Mouse (Mus musculus) embryonic fibroblast, embryonic 13.5 days (primary cell): ENCODE data around the gene Srarp. TPM values are rescaled to one million over a fixed set of nuclear protein-coding genes. Genes with fewer than 3 reads are reported as not detected.

Experiments
- H3K27ac ChIP-seq: 2 replicates; pipeline ENCODE4 v1.5.1; 2012; ENCODE audit warnings: low read length, control low read depth, inconsistent platforms; ENCODE audit not compliant: insufficient read depth
- H3K4me1 ChIP-seq: 2 replicates; pipeline ENCODE4 v1.6.1; 2011; ENCODE audit warnings: low read length; ENCODE audit not compliant: control insufficient read depth, insufficient read depth
- H3K4me3 ChIP-seq: 2 replicates; pipeline ENCODE4 v1.5.1; 2011; ENCODE audit warnings: mild to moderate bottlenecking, control low read depth, low read length; ENCODE audit not compliant: insufficient read depth
- CTCF ChIP-seq: IDR thresholded peaks from 2 replicates; pipeline ENCODE4 v1.5.1; 2011; ENCODE audit warnings: mild to moderate bottlenecking, control low read depth, low read length, moderate library complexity, borderline replicate concordance; ENCODE audit not compliant: insufficient read depth
- POLR2A ChIP-seq: IDR thresholded peaks from 2 replicates; pipeline ENCODE4 v1.6.1; 2011; ENCODE audit warnings: low read depth, mild to moderate bottlenecking, control low read depth, low read length, moderate library complexity
- polyA plus RNA-seq: library from polyadenylated mRNA; stranded (reverse); fragments of >200 nt; gene quantifications from 2 replicates; pipeline ENCODE4 v1.2.4, GENCODE M21; 2011; ENCODE audit warnings: low read depth; ENCODE audit not compliant: missing spikeins, insufficient read length

Gene Srarp
- polyA plus RNA-seq, 1 experiment, result not detected

- Histone ChIP-seq H3K4me1 (no peaks in the 10 kb centered on the region), H3K4me3 (peak overlapping the region; percentile 76), H3K27ac (no peak overlapping the region)
- TF ChIP-seq CTCF (no peak), POLR2A (no peak)
Observed at GRCm38 (mm10) chr4:141445328-141445720, 9.4 kb upstream of the Srarp start.

DNA sequence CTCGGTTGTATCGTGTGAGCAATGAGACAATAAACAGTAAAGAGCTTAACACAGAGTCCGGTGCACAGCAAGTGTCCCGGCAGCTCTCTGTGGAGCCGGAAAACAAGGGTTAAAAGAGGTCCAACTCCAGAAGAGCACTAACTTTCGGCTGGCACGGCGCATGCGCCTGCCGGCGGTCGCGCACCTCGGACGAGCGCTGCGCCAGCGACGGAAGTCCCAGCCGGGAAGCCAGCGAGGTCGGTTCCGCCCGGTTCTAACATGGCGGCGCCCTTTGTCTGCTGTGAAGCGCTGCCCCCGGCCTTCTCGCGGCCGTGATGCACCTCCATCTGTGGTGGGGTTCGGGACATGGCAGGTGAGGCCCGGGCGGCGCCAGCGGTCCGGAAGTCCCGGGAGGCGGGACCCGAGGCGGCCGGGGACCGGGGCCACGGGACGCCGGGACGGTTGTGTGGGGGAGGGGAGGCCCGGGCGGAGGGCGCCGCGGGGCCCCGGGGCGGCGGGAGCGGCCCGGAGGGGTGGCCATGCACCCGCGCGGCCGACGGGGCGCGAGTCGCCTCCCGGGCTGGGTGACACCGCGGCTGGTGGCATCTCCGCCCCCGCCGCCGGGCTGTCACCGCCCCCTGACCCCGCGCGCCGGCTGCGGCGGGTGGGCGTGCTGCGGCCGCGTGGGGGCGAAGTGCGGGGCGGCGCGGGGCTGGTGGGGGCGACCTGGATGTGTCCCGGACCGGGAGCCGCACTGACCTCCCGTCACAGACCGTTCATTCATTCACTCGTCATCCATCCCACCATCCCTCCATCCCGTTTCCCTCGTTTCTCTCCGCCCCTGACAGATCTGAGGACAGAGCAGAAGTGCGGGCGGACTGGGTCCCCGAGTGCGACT, 8.8 kb upstream of the Srarp start, which contains the start of gene Zbtb17:
Gene Zbtb17, plus strand, starts transcription at position 204 of the 877 bp plus-strand sequence.
- peak within 1 kb of the TSS; percentile 76 for H3K4me3 ChIP-seq
- no peaks in the 10 kb centered on the region for H3K4me1 ChIP-seq
- peak; percentile 67 for TF ChIP-seq POLR2A
- TF ChIP-seq CTCF, result no peak
- no peak within 1 kb of the TSS; the same call in 1 of the 2 replicates for H3K27ac ChIP-seq

GRCm38 (mm10) chr4:141443641-141444429, 7.9 kb upstream of the Srarp start:
- no peak overlapping the region; the same call in 1 of the 2 replicates for H3K27ac ChIP-seq
- H3K4me1 ChIP-seq, result no peaks in the 10 kb centered on the region
- peak overlapping the region; percentile 66 for H3K4me3 ChIP-seq
- no peak for TF ChIP-seq POLR2A
- TF ChIP-seq CTCF, result no peak

DNA sequence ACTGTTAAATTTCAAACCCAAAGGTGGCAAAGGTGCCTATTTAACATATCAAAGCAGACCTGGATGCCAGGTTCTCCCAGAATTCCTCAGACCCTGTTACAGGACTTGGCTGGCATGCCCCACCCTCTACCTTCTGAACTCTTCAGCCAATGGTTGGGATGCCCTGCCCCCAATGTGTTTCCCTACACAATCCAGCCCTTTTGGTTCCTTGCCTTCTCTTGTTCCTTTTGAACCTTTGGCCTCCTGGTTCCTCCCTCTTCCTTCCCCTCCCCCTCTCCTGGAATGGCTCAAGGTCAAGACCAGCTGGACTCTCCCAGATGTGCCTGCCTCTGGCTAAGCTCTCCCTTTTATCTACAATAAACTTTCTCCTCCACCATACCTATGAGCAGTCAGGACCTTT, 5.0 kb upstream of the Srarp start:
- TF ChIP-seq CTCF, result no peak
- no peak for TF ChIP-seq POLR2A
- H3K27ac ChIP-seq, result no peak overlapping the region
- no peak overlapping the region for H3K4me3 ChIP-seq

GRCm38 (mm10) chr4:141439083-141439803, 3.3 kb upstream of the Srarp start:
- Histone ChIP-seq H3K27ac (no peak overlapping the region), H3K4me1 (no peaks in the 10 kb centered on the region), H3K4me3 (no peak overlapping the region)
- TF ChIP-seq POLR2A, result no peak
- no peak for TF ChIP-seq CTCF

More for the DNA sequence above, 5.0 kb upstream of the Srarp start:
- H3K4me1 ChIP-seq, result no peaks in the 10 kb centered on the region

DNA sequence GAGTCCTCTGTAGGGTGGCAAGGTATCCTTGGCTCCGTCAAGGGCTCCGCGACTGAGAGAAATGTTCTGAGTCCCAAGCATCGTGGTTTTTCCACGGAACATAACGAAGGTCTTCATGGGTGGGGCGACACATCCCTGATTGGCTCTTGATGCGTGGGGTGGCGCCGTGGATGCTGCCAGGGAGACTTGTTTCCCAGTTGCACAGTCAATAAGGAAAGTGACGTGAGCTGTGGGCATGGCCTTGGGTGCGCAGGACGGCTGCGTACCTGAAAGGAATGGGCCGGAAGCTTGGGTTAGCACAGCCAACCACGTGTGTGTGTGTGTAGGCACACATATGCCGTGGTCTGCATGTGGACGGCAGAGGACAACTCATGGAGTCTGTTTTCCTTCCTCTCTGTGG, 2.7 kb downstream of the Srarp start:
- Histone ChIP-seq H3K4me3 (no peak overlapping the region), H3K4me1 (no peaks in the 10 kb centered on the region), H3K27ac (no peak overlapping the region)
- TF ChIP-seq CTCF (no peak), POLR2A (no peak)

DNA sequence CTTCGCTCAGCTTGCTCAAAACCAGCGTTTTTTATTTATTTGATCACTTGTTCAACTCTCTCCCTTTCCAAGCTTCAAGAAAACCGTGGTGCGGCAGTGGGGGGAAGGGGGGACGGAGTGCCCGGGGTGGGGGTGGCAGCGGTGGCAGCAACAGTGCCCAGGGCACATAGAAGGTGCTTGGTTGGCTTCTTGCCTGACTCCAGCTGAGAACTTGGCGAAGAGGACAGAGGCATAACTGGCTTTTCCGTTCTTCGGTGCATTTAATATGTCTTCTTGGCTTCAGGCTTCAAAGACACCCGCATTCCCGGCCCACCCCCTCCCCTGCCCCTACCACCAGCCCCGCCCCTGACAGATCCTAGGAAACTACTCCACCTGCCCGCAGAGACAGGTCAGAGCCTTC, 3.2 kb downstream of the Srarp start:
- H3K27ac ChIP-seq, result no peak overlapping the region
- H3K4me3 ChIP-seq, result no peak overlapping the region
- H3K4me1 ChIP-seq, result 0 out of 2 replicates have a peak, but pooled peaks cover under 1% of the 10 kb centered on the region
- TF ChIP-seq CTCF, result no peak
- TF ChIP-seq POLR2A, result no peak

GRCm38 (mm10) chr4:141430997-141431396, 4.9 kb downstream of the Srarp start:
- TF ChIP-seq CTCF, result peak; percentile 80
- TF ChIP-seq POLR2A, result no peak
- no peak overlapping the region for H3K27ac ChIP-seq
- H3K4me1 ChIP-seq, result peaks cover 9% of the 10 kb centered on the region; the same call in 1 of the 2 replicates
- no peak overlapping the region for H3K4me3 ChIP-seq

- peaks cover 11% of the 10 kb centered on the region for H3K4me1 ChIP-seq
- peak; percentile 73; the same call in 1 of the 2 replicates for TF ChIP-seq CTCF
- no peak for TF ChIP-seq POLR2A
- H3K27ac ChIP-seq, result no peak overlapping the region
- H3K4me3 ChIP-seq, result no peak overlapping the region
Observed at GRCm38 (mm10) chr4:141429847-141430246, 6.1 kb downstream of the Srarp start.
